Mouse (Mus musculus): ENCODE results near the gene Tnfrsf1b.

Tnfrsf1b gene

DNA sequence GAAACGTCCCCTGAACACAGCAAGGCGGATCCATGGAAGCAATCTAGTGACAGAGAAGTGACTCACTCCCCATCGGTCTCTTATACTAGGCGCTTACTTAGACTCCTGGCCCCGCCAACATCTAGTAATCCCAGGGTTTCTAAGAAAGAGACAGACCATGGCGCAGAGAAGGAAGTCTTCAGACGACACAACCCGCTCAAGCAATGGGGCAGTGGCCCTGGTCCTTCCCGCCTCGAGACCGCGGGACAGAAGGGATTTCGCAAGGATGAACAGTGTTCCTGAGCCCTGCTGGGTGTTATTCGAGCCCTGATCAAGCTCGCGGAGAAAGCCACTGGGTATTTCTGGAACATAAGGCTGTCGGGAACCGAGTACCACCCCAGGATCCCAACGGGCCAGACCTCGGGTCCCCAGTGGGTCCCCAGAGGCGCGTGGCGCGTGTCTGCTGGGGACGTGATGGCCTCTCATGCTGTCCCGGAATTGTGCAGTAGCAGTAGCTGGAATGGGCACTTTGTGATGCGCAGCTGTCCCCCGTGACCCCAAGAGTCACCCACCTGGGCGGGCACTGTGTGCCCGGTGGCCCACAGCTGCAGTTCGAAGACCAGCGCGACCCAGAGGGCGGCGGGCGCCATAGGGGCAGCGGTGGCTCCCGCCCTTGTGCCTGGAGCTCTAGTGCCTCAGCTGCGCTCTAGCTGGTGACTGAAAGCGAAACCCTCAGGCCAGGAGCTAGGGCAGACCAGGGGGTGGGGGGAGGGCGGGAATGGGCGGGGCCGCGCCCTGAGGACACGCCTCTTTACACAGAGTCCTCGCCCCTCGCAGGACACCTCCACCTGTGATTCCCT lies at the start of gene Tnfrsf1b:
Tnfrsf1b (minus strand) TSS at position 698 of the 839 bp plus-strand sequence.
- DNase-seq (ENCODE audit: low spot score): no peak

DNA sequence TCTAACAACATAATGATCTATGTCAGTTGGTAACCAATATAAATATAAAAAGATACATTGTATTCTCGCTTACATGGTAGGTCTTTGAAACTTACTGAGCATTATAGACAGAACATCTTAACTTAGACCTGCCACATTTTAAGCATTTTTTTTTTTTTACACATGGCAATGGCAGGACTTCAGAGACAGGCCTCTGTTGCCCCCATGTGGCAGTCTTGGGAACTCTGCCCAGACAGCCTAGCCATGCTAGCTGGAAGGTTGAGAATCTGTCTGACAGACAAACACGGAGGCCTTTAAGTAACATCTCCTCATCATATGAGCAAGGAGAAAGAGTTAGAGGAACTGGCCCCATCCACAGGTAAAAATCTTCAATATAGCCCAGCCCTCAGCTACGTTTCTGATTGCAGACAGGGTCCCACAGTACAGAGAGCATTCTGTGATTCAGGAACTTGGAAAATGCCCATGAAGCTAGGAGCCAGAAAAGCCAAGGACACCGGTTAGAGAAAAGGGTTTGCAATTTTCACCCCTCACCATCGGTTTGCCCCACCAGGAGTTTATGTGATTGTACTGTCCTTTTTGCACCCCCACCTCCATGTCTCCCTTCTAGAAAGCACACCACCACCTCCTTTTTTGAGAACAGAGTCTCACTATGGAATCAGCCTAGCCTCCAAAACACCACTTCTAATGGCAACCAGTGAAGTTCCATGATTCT lies 49.1 kb upstream of the Tnfrsf1b start:
- no peak for DNase-seq (ENCODE audit: low spot score)

DNA sequence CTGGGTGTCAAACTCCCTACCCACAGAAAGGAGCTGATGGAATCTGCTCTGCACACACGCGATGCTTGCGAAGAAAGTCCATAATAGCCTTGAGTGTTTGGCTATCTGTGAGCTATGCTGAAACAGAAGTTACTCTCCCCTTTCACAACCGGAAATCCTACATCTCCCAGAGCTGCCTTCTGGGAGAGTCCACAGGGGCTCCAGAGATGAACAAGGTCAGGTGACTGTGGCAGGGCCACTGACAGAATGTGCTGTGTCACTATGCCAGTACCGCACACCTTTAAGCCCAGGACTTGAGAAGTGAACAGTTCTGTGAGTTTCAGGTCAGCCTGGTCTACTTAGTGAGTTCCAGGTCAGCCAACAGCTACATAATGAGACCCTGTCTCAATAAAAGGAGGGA lies 47.9 kb upstream of the Tnfrsf1b start:
- DNase-seq (ENCODE audit: low spot score): no peak

DNA sequence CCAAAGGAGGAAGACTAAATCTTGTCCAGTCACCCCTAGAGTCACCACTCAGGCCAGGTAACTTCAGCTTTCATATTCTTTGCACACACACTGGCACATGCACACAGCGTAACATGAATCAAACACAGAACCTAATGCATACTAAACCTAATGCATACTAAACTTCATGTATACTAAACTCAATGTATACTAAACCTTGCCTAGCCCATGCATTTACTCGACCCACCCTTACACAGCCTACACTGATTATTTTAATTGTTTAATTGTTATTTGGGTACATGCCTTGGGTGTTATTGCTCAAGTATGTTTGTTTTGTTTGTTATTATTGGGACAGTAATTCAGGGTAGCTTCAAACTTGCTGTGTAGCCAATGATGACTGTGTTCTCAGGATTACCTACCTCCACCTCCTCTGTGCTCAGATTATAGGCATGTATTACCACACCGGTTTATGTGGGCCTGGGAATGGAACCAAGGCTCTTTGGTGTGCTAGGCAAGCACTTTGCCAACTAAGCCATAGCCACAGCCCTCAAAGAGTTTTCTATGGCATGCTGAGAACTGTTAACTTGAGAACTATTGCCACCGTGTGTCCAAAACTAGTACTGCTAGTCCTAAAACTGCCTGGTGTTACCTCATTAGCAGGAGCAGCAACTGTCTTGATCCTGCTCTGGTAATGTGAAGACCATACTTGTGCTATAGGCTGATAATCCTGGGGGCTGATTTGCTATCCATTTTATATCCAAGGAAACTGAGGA lies 39.9 kb upstream of the Tnfrsf1b start:
- no peak for DNase-seq (ENCODE audit: low spot score)

DNA sequence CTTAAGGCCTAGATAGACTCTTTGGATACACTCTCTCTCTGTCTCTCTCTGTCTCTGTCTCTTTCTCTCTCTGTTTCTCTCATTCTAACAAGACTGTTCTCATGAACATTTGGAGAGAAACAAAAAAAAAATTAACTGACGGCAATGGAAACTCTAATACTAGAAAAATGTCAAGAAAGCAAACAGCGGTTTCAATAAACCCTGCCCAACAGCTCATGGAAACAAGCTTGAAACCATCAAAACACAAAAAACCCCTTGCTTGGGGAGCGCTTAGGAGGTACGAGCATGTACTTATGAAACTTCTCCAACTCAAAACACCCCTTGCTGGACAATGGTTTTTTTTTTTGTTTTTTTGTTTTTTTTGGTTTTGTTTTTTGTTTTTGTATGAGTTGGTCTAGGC lies 38.0 kb upstream of the Tnfrsf1b start:
- DNase-seq (ENCODE audit: low spot score): no peak

DNA sequence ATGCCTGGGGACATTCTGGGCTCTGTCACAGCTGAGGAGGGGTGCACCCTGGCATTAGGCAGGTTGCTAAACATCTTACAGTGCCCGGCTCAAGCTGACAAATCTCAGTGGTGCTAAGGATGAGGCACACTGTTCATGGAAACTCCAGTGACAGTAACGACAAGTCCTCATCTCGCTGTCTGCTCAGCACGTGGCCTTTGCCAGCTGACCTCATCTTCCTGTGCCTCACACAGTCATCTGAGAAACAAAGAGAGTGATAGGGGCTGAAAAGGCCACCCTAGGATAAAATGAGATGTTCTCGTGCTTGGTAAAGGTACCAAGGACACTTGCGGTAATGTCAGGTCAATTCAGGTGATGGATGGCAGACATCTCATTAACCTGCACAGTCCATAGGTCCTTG lies 36.8 kb upstream of the Tnfrsf1b start:
- no peak for DNase-seq (ENCODE audit: low spot score)

DNA sequence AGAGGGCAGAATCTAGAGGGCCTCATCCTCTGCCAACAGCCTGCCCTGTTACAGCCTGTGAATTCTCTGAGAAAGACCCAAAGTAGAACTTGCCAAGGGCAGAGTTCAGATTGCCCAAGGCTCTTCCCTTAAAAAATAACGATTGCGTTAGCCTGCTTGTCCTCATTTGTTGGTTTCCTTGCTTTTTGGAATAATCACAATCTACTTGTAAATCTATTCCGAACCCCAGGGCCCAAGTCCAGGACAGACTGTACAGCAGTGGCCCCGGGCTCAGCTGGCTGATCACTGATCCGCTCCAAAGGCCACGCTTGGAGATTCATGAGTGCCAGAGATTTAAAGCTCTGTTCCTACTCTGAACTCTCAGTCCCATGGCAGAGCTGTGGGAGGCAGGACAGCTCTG lies 34.3 kb upstream of the Tnfrsf1b start:
- DNase-seq (ENCODE audit: low spot score): no peak

DNA sequence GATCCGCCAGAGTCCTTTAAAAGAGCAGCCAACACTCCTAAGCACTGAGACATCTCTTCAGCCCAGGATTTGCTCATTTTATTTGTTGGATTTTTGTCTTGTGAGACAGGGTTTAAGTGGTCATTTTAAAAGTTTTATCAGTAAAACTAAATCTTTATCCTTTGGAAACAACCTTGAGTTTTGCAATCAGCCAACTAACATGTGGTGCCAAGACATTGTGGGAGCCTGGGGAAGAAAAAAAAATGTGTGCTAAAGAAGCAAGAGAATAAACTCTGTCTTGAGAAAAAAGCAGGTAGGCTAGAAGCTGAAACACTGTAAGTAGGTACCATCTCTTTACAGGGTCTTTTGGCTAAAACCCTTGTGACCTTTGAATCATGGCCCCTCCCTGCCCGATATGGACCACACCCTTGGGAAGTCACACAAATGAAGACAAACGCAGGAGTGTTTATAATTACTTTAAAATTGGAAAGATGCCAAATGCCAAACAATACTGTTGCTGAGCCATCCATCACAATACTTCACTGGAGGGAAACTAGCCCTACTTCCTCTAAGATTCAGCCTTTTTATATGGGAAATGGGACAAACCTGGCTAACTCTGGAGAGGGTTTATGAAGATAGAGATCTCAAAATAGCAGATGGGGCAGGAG lies 32.2 kb upstream of the Tnfrsf1b start:
- DNase-seq (ENCODE audit: low spot score): no peak

DNA sequence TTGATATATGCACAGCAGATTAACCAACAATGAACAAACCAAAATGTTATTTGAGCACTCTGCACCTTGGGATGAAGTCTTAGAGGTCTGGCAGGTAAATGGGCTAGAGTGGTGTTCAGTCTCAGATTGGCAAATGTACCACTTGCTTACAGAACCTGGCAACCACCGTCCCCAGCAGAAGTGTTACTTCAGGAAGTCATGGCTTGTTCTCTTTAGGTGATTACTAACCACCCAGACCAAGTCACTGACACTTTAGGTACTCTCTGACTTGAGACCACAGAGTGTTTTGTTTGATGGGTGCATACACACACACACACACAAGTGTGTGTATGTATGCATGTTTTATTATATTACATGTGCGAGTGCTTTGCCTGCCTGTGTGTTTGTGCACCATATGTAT lies 31.6 kb upstream of the Tnfrsf1b start:
- DNase-seq (ENCODE audit: low spot score): no peak

DNA sequence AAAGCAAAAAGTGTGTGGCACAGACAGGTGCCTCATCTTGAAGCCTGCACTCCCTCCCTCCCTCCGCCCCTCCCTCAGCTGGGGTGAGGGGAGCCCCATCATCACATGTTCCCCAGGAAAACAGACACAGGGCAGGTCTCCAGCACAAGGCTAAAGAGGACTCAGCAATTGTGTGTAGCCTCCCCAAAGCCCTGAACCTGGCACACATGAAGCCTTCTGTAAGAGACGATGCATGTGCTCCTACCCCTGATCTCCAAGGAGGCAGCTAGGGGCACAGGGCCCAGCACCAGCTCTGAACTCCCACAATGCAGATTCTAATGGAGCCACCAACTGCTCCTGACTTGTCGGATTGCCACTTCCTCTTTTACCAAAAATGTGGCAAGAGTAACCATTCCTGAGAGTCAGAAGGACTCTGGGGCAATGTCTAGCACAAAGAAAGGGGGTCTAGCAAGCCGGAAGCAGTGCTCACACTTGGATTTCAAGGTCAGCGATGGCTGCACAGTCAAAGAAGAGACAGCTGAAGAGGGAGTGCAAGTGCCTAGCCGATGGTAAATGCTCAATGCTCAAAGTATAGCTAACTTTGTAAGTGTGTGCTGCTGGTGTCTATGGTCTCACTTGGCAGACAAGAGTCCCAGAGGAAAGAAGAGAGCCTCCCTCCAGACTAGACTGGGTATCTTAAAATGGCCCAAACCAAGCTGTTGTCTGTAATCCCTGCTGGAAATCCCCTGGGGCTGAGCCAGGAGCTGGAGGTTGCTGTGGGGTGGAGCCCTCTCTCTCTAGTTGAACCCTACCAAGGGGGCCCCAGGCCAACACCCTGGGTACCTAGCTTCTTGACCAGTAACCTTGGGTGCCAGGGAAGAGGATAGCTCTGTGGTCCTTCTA lies 29.9 kb upstream of the Tnfrsf1b start:
- no peak for DNase-seq (ENCODE audit: low spot score)

DNA sequence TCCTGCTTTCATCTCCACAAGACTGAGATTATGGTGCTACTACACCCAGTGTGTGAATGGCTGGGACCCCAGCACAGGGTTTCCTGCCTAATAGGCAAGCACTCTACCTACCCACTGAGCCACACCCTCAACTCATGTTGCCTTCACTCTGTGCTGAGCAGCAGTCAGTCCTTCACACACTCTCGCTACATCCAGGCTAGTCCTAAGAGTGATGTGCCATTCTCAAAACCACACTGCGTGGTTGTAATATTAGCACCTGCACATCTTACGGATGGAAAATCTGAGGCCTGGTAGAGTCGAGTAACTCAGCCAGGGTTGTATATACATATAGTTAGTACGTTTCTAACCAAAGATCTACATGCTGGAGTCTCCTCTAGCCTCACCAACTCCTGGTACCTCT lies 28.2 kb upstream of the Tnfrsf1b start:
- no peak for DNase-seq (ENCODE audit: low spot score)

DNA sequence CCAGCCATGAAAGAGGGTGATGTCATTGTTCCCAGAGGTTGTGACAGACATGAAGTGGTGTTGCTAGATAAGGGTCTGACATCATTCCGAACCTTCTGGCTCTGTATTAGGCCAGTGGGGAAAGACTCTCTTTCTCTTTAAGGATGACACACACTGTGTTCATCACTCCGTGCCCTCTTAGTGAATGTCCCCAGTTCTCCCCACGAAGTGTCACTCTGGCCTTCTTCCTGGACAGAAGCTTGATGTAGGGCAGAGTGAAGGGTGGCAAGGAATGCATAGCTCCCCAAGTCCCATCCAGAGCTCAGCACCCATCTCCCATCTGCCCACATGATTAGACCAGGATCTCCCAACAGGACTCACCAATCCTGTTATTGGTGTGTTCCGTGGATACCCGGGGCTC lies 27.3 kb upstream of the Tnfrsf1b start:
- no peak for DNase-seq (ENCODE audit: low spot score)

DNA sequence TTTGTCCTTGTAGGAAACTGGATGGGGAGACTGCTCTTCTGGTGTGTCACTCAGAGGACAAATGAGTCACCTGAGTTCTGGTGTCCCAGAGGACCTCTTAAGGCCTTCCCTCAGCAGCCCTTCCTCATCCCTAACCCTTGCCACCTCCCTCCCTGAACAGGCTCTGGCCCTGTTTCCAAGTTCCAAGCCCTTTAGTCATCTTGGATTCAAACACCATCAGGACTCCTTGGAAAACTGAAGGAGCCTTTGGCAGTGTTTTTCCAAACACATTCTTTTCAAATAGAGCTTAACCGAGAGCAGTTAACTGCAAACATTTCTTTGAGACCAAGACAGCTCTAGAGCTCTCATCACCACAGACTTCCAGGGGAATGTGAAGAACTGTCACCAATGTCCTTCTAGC lies 26.1 kb upstream of the Tnfrsf1b start:
- DNase-seq (ENCODE audit: low spot score): no peak

DNA sequence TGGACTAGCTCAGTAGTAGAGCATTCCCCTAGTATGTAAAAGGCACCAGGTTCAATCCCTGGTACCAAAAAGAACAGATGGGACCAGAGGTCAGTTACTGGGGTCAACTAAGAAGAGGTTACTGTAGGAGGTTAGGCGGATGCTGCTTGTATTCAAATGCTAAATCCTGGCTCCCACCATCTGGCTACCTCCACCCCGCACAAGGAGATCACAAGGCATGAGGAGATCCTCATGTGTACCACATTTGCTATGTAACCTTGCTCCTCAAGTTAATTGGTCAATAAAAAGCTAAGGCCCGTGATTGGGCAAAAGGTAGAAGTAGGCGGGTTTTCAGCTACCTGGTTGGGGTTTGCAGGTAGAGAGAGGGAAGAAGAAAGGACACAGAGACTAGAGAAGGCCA lies 25.0 kb upstream of the Tnfrsf1b start:
- no peak for DNase-seq (ENCODE audit: low spot score)

DNA sequence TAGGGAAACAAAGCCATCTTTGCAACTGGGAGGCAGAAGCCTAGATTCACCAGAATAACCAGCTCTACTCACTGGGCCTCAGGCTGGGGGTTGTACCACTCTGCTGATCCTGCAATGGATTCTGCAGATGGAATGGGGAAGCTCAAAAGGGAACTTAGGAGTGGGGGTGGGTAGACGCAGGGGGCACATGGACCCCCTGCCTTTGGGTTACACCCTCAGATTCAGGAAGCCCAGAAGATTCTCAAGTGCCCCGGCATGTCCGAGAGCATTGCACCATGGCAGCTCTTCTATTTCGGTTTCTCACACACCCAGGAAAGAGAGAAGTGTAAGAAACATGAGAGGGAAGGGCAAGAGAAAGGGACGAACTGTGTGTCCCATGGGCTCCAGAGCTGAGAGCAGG lies 23.5 kb upstream of the Tnfrsf1b start:
- DNase-seq (ENCODE audit: low spot score): no peak

DNA sequence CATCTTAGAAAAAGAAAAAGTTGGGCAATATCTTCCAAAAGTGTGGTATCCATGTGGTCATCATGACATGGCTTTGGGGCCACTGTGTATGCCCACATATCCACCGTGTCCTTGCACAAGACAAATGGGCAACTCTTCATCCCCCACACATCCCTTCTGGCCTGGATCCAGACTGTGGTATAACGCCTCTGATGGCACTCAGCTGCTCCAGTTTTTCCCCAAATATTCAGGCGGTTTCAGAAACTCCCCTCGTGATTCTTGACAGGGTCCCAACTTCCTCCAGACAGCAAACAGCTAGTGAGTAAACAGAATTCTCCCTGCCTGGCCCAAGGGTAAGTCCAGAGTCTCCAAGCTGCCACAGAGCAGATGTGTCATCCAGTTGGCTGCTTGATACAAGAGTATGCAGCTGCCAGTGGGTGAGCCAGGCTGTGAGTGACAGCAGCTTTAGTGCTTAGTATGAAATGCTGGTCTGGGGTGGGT lies 21.0 kb upstream of the Tnfrsf1b start:
- DNase-seq (ENCODE audit: low spot score): no peak

DNA sequence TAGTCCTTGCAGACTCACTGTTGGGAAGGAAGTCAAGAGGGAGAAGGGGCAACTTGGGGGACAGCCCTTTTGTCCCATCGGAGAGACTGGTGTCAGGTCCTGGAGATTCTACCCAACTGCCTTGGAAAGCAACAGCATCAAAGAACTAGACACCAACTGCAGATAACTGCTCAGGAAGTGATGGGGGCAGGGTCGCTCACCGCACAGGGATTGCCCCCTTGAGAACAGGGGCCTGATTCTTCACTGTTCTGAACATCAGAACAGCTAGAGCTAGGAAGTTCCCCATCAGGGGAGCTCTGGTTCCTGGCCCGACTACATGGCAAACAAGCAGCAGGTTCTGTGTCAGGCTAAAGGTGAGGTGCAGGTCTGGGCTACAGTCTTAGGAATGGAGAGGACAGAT lies 19.8 kb upstream of the Tnfrsf1b start:
- DNase-seq (ENCODE audit: low spot score): no peak

DNA sequence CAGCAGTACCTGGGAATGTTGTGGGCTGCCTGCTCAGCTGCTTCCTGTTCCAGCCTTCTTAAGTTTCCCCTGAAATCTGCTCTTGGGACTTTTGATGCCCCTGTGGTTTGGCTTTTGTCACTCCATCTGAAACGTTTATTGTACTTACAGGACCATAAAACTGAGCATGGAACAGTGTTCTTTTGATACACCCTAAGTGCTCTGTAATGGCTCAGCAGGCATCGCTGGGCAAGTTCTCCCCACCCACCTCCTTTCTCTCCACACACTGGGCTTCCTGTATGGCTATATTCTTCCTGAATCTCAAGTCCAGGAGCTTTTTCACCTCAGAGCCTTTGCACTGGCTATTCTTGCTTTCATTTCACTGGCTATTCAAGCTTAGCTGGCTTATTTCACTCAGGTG lies 18.1 kb upstream of the Tnfrsf1b start:
- no peak for DNase-seq (ENCODE audit: low spot score)

DNA sequence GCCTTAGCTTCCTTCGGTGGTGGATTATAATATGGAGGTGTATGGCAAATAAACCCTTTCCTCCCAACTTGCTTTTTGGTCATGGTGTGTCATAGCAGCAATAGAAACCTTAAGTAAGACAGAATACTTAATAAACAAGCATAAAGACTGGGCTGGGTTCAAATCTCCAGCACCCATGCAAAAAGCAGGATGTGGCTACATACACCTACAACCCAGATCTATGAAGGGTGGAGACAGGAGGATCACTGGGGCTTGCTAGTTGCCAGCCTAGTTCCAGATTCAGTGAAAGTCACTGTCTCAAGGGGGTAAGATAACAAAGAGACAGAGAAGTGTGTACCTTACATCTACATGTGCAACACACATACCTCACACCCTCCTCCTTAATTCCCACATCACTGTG lies 16.9 kb upstream of the Tnfrsf1b start:
- DNase-seq (ENCODE audit: low spot score): no peak

DNA sequence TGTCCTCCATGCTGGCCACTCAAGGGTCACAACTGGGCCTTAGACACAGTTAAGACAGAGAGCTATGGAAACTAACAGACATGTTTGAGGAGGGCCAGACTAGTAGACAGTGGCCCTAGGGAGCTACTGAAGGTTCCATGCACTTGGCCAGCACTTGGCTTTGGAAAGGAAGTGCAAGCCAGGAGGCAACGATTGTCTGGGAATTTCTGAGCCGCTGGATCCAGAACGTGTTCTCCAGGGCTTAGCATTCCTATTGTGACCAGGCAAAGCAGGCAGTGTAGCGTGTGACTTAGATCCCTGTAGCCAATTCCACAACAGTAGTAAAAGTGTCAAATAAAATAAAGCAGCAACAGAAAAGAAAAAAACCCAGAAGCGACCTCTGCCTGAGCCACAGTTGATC lies 14.1 kb upstream of the Tnfrsf1b start:
- DNase-seq (ENCODE audit: low spot score): no peak

DNA sequence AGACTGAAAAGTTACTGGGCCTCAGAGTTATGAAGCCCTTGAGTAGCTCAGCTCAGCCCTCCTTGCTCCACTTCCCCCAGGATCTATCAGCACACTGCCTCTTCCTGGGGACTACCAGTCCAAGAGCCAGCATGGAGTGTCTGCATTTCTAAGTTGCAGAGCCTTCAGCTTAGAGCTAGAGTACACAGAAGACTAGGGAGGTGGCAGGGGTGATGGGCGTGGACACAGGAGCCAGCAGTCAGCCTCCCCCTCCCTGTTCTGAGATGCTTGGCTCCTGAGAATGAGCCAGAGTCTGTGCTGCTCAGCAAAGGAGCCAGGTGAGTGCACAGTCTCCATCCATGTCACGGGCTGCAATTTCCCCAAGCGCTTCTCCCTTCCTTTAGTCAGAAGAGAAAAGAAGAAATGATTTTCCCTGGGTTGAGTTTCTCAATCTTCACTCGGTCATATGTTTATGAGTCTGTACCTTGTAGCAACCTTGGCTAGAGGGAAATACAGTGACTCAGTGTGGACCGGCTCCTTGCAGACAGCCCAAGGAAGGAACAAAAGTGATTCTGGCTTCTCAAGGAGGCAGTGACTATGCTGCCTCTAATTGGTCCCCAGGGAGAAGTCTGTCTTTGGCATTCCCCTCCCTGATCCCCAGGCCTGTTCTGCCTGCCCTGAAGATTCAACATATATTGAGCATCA lies 11.2 kb upstream of the Tnfrsf1b start:
- no peak for DNase-seq (ENCODE audit: low spot score)

Measured in ovary, postnatal 10 days (tissue).